Mouse (Mus musculus) intestine, embryonic 16.5 days (tissue): ENCODE results near the gene Lsr. TPM values are rescaled to one million over a fixed set of nuclear protein-coding genes. Genes with fewer than 3 reads are reported as not detected.

Experiments used
- ATAC-seq: fragments of 200-750 bp; cut with Nextera tagmentation; 2 replicates; pipeline ENCODE4 v1.8.0; 2017; ENCODE audit warnings: moderate TSS enrichment, moderate library complexity
- H3K27ac ChIP-seq: fragments of 300-500 bp; sonication (generic); 2 replicates; pipeline ENCODE4 v1.5.1; 2014; ENCODE audit warnings: mild to moderate bottlenecking, low read length
- H3K27me3 ChIP-seq: fragments of 300-500 bp; sonication (generic); replicated peaks from 2 replicates; pipeline ENCODE4 v1.6.1; 2014; ENCODE audit warnings: low read length, control low read depth, mixed read lengths; ENCODE audit not compliant: control insufficient read depth, insufficient read depth
- H3K36me3 ChIP-seq: fragments of 300-500 bp; sonication (generic); 2 replicates; pipeline ENCODE4 v1.6.1; 2014; ENCODE audit warnings: low read length, control low read depth; ENCODE audit not compliant: control insufficient read depth, insufficient read depth
- H3K4me1 ChIP-seq: fragments of 300-500 bp; sonication (generic); 2 replicates; pipeline ENCODE4 v1.6.1; 2014; ENCODE audit warnings: low read length, control low read depth, mixed read lengths; ENCODE audit not compliant: control insufficient read depth, insufficient read depth
- H3K4me2 ChIP-seq: fragments of 300-500 bp; sonication (generic); 2 replicates; pipeline ENCODE4 v1.6.1; 2014; ENCODE audit warnings: low read depth, low read length, control low read depth
- H3K4me3 ChIP-seq: fragments of 300-500 bp; sonication (generic); 2 replicates; pipeline ENCODE4 v1.5.1; 2014; ENCODE audit warnings: mild to moderate bottlenecking, low read length
- H3K9ac ChIP-seq: fragments of 300-500 bp; sonication (generic); 2 replicates; pipeline ENCODE4 v1.6.1; 2014; ENCODE audit warnings: low read depth, low read length
- H3K9me3 ChIP-seq: fragments of 300-500 bp; sonication (generic); 2 replicates; pipeline ENCODE4 v1.6.1; 2016; ENCODE audit warnings: low read length, control low read depth; ENCODE audit not compliant: control insufficient read depth
- WGBS: fragments of 180-500 bp; shearing (Covaris S2); extraction: QIAGEN DNeasy Blood & Tissue Kit; methylation state at CpG from one replicate; pipeline ENCODE4 v1.1.7; 2014; 5-methylcytosine and 5-hydroxymethylcytosine counted together
- polyA plus RNA-seq: library from polyadenylated mRNA; unstranded; fragments of >200 nt; fragmentation: Nextera tagmentation; extraction: Ambion mirVana; gene quantifications from 2 replicates; pipeline ENCODE4 v1.2.1, GENCODE M21; 2015

Gene Lsr
- 164 and 166 TPM in 2 replicates for polyA plus RNA-seq

- peaks cover 3% of the 10 kb centered on the region; the same call in 1 of the 2 replicates for H3K36me3 ChIP-seq
- H3K4me2 ChIP-seq, result peak within 1 kb of the TSS; percentile 64
- H3K9me3 ChIP-seq, result no peaks in the 10 kb centered on the region
- peak within 1 kb of the TSS; percentile 93 for H3K27ac ChIP-seq
- WGBS, result 0% methylated on average over 18 of the region's 19 CpGs
- H3K4me1 ChIP-seq, result peaks cover 13% of the 10 kb centered on the region; the same call in 1 of the 2 replicates
- peak within 1 kb of the TSS; percentile 77 for H3K9ac ChIP-seq
- peaks cover 5% of the 10 kb centered on the region for H3K27me3 ChIP-seq
- peak; percentile 90 for ATAC-seq
- peak within 1 kb of the TSS; percentile 67 for H3K4me3 ChIP-seq
Observed at GRCm38 (mm10) chr7:30973251-30973500, at the start of gene Lsr. TSS of gene Lsr (minus strand) at chr7:30973464.

- H3K27me3 ChIP-seq, result no peaks in the 10 kb centered on the region
- no peak overlapping the region for H3K4me3 ChIP-seq
- no peak overlapping the region for H3K9ac ChIP-seq
- H3K27ac ChIP-seq, result no peak overlapping the region; the same call in 1 of the 2 replicates
- H3K4me1 ChIP-seq, result peaks cover 9% of the 10 kb centered on the region
- peak; percentile 91 for ATAC-seq
- H3K9me3 ChIP-seq, result no peaks in the 10 kb centered on the region
- WGBS, result 31% methylated on average over 10 of the region's 10 CpGs
- H3K4me2 ChIP-seq, result peak overlapping the region; percentile 23; the same call in 1 of the 2 replicates
- H3K36me3 ChIP-seq, result no peaks in the 10 kb centered on the region
Observed at GRCm38 (mm10) chr7:31017104-31017901, 44.0 kb upstream of the Lsr start.

- ATAC-seq, result no peak
- Histone ChIP-seq H3K36me3 (no peaks in the 10 kb centered on the region), H3K4me1 (peaks cover 14% of the 10 kb centered on the region), H3K4me2 (no peak overlapping the region), H3K9ac (no peak overlapping the region), H3K27me3 (no peaks in the 10 kb centered on the region), H3K27ac (no peak overlapping the region), H3K4me3 (no peak overlapping the region), H3K9me3 (no peaks in the 10 kb centered on the region)
- WGBS, result 80% methylated on average over 5 of the region's 5 CpGs
Observed at GRCm38 (mm10) chr7:31012971-31013370, 39.7 kb upstream of the Lsr start.

GRCm38 (mm10) chr7:31008889-31009288 lies 35.6 kb upstream of the Lsr start:
- H3K36me3 ChIP-seq, result no peaks in the 10 kb centered on the region
- ATAC-seq, result peak; percentile 44; the same call in 1 of the 2 replicates
- 26% methylated on average over 3 of the region's 3 CpGs for WGBS

GRCm38 (mm10) chr7:31008175-31008574 lies 34.9 kb upstream of the Lsr start:
- peaks cover 5% of the 10 kb centered on the region; the same call in 1 of the 2 replicates for H3K4me1 ChIP-seq
- H3K9me3 ChIP-seq, result no peaks in the 10 kb centered on the region
- H3K36me3 ChIP-seq, result no peaks in the 10 kb centered on the region
- H3K4me2 ChIP-seq, result no peak overlapping the region
- no peak overlapping the region for H3K27ac ChIP-seq
- ATAC-seq, result 0 out of 2 replicates have a peak, but pooled peaks have one; percentile 26
- H3K9ac ChIP-seq, result no peak overlapping the region
- no peaks in the 10 kb centered on the region for H3K27me3 ChIP-seq
- WGBS, result 71% methylated on average over 1 of the region's 1 CpGs
- H3K4me3 ChIP-seq, result no peak overlapping the region

More at GRCm38 (mm10) chr7:31008889-31009288, 35.6 kb upstream of the Lsr start:
- H3K9me3 ChIP-seq, result no peaks in the 10 kb centered on the region
- H3K4me2 ChIP-seq, result no peak overlapping the region
- H3K4me3 ChIP-seq, result no peak overlapping the region
- no peaks in the 10 kb centered on the region for H3K27me3 ChIP-seq
- peaks cover 5% of the 10 kb centered on the region; the same call in 1 of the 2 replicates for H3K4me1 ChIP-seq
- H3K9ac ChIP-seq, result no peak overlapping the region
- H3K27ac ChIP-seq, result no peak overlapping the region

GRCm38 (mm10) chr7:31007775-31008174 lies 34.5 kb upstream of the Lsr start:
- peaks cover 5% of the 10 kb centered on the region; the same call in 1 of the 2 replicates for H3K4me1 ChIP-seq
- H3K4me3 ChIP-seq, result no peak overlapping the region
- no peak overlapping the region for H3K4me2 ChIP-seq
- no peak overlapping the region for H3K9ac ChIP-seq
- no peak for ATAC-seq
- H3K27me3 ChIP-seq, result no peaks in the 10 kb centered on the region
- no peaks in the 10 kb centered on the region for H3K9me3 ChIP-seq
- no peaks in the 10 kb centered on the region for H3K36me3 ChIP-seq
- H3K27ac ChIP-seq, result no peak overlapping the region
- 77% methylated on average over 1 of the region's 1 CpGs for WGBS

GRCm38 (mm10) chr7:31002650-31003049 lies 29.4 kb upstream of the Lsr start:
- Histone ChIP-seq H3K9ac (no peak overlapping the region), H3K36me3 (no peaks in the 10 kb centered on the region), H3K27me3 (no peaks in the 10 kb centered on the region), H3K27ac (0 out of 2 replicates have a peak overlapping the region, but pooled peaks have one; percentile 21), H3K4me3 (no peak overlapping the region), H3K4me1 (peaks cover 6% of the 10 kb centered on the region), H3K4me2 (no peak overlapping the region), H3K9me3 (no peaks in the 10 kb centered on the region)
- WGBS, result 59% methylated on average over 8 of the region's 8 CpGs
- ATAC-seq, result no peak

GRCm38 (mm10) chr7:31000505-31001020 lies 27.3 kb upstream of the Lsr start:
- ATAC-seq, result peak; percentile 68
- Histone ChIP-seq H3K27me3 (no peaks in the 10 kb centered on the region), H3K9ac (peak overlapping the region; percentile 38; the same call in 1 of the 2 replicates), H3K4me1 (peaks cover 6% of the 10 kb centered on the region), H3K9me3 (no peaks in the 10 kb centered on the region), H3K4me2 (no peak overlapping the region), H3K36me3 (no peaks in the 10 kb centered on the region), H3K27ac (no peak overlapping the region), H3K4me3 (no peak overlapping the region)
- 19% methylated on average over 7 of the region's 7 CpGs for WGBS

GRCm38 (mm10) chr7:30996491-30996890 lies 23.2 kb upstream of the Lsr start:
- H3K4me2 ChIP-seq, result no peak overlapping the region
- no peak for ATAC-seq
- no peak overlapping the region for H3K9ac ChIP-seq
- H3K4me1 ChIP-seq, result peaks cover 6% of the 10 kb centered on the region
- no peaks in the 10 kb centered on the region for H3K36me3 ChIP-seq
- H3K27ac ChIP-seq, result no peak overlapping the region
- H3K4me3 ChIP-seq, result no peak overlapping the region
- H3K27me3 ChIP-seq, result no peaks in the 10 kb centered on the region
- 96% methylated on average over 2 of the region's 2 CpGs for WGBS
- no peaks in the 10 kb centered on the region for H3K9me3 ChIP-seq
